Mouse (Mus musculus) limb, embryonic 12.5 days (tissue): Measurements from ENCODE around the gene Foxo6. TPM values are rescaled to one million over a fixed set of nuclear protein-coding genes. Genes with fewer than 3 reads are reported as not detected.

Source experiments
- ATAC-seq: fragments of 200-750 bp; cut with Nextera tagmentation; 2 replicates; pipeline ENCODE4 v1.8.0; 2017; ENCODE audit warnings: low read depth, moderate TSS enrichment; ENCODE audit not compliant: insufficient number of reproducible peaks, insufficient read depth, low FRiP score, low TSS enrichment
- H3K27ac ChIP-seq: fragments of 300-500 bp; sonication (generic); 2 replicates; pipeline ENCODE4 v1.5.1; 2016; ENCODE audit warnings: mild to moderate bottlenecking, moderate library complexity
- H3K27me3 ChIP-seq: fragments of 300-500 bp; sonication (generic); 2 replicates; pipeline ENCODE4 v1.6.1; 2016; ENCODE audit warnings: mild to moderate bottlenecking, moderate library complexity
- H3K36me3 ChIP-seq: fragments of 300-500 bp; sonication (generic); 2 replicates; pipeline ENCODE4 v1.6.1; 2016; ENCODE audit warnings: mild to moderate bottlenecking, moderate library complexity
- H3K4me1 ChIP-seq: fragments of 300-500 bp; sonication (generic); replicated peaks from 2 replicates; pipeline ENCODE4 v1.6.1; 2016
- H3K4me2 ChIP-seq: fragments of 300-500 bp; sonication (generic); 2 replicates; pipeline ENCODE4 v1.6.1; 2016; ENCODE audit warnings: mild to moderate bottlenecking, moderate library complexity
- H3K4me3 ChIP-seq: fragments of 300-500 bp; sonication (generic); replicated peaks from 2 replicates; pipeline ENCODE4 v1.5.1; 2016; ENCODE audit warnings: mild to moderate bottlenecking
- H3K9ac ChIP-seq: fragments of 300-500 bp; sonication (generic); replicated peaks from 2 replicates; pipeline ENCODE4 v1.6.1; 2016; ENCODE audit warnings: mild to moderate bottlenecking, moderate library complexity
- H3K9me3 ChIP-seq: fragments of 300-500 bp; sonication (generic); 2 replicates; pipeline ENCODE4 v1.6.1; 2016; ENCODE audit warnings: mild to moderate bottlenecking, moderate library complexity
- WGBS: fragments of 180-500 bp; shearing (Covaris S2); methylation state at CpG from one replicate; pipeline ENCODE4 v1.1.7; 2016; 5-methylcytosine and 5-hydroxymethylcytosine counted together
- polyA plus RNA-seq: library from polyadenylated mRNA; unstranded; fragments of >200 nt; fragmentation: Nextera tagmentation; extraction: Ambion mirVana; gene quantifications from 2 replicates; pipeline ENCODE4 v1.2.1, GENCODE M21; 2016

The Foxo6 gene
- 0.10 TPM in 1 of 2 replicates, not detected in the other for polyA plus RNA-seq

- H3K27ac ChIP-seq = no peak within 1 kb of the TSS
- H3K27me3 ChIP-seq = peaks cover 87% of the 10 kb centered on the region
- ATAC-seq = peak; percentile 82
- WGBS = under 1% methylated on average over 91 of the region's 99 CpGs
- H3K4me2 ChIP-seq = peak within 1 kb of the TSS; percentile 100
- no peaks in the 10 kb centered on the region for H3K36me3 ChIP-seq
- H3K9me3 ChIP-seq = no peaks in the 10 kb centered on the region
- H3K4me3 ChIP-seq = peak within 1 kb of the TSS; percentile 63
- H3K9ac ChIP-seq = peak within 1 kb of the TSS; percentile 60
- H3K4me1 ChIP-seq = peaks cover 23% of the 10 kb centered on the region
Measured at GRCm38 (mm10) chr4:120287290-120288111, at the start of gene Foxo6. TSS of gene Foxo6 (minus strand) at chr4:120287349.

GRCm38 (mm10) chr4:120334316-120334715 is 47.2 kb upstream of the Foxo6 start:
- Histone ChIP-seq H3K36me3 (no peaks in the 10 kb centered on the region), H3K4me3 (no peak overlapping the region), H3K4me1 (no peaks in the 10 kb centered on the region), H3K27ac (no peak overlapping the region), H3K9ac (no peak overlapping the region), H3K9me3 (no peaks in the 10 kb centered on the region), H3K27me3 (peaks cover 3% of the 10 kb centered on the region), H3K4me2 (no peak overlapping the region)
- ATAC-seq = no peak
- WGBS = 92% methylated on average over 4 of the region's 4 CpGs

GRCm38 (mm10) chr4:120332934-120333421 is 45.8 kb upstream of the Foxo6 start:
- no peak overlapping the region for H3K27ac ChIP-seq
- no peaks in the 10 kb centered on the region for H3K4me1 ChIP-seq
- no peaks in the 10 kb centered on the region for H3K36me3 ChIP-seq
- H3K9me3 ChIP-seq = no peaks in the 10 kb centered on the region
- ATAC-seq = no peak
- H3K9ac ChIP-seq = no peak overlapping the region
- H3K27me3 ChIP-seq = peaks cover 3% of the 10 kb centered on the region
- no peak overlapping the region for H3K4me3 ChIP-seq
- WGBS = 37% methylated on average over 11 of the region's 11 CpGs
- H3K4me2 ChIP-seq = no peak overlapping the region

- Histone ChIP-seq H3K36me3 (no peaks in the 10 kb centered on the region), H3K9me3 (no peaks in the 10 kb centered on the region), H3K27me3 (peaks cover 3% of the 10 kb centered on the region), H3K4me2 (no peak overlapping the region), H3K4me3 (no peak overlapping the region), H3K27ac (no peak overlapping the region), H3K4me1 (no peaks in the 10 kb centered on the region), H3K9ac (no peak overlapping the region)
- no peak for ATAC-seq
- 64% methylated on average over 7 of the region's 7 CpGs for WGBS
Measured at GRCm38 (mm10) chr4:120332405-120332933, 45.3 kb upstream of the Foxo6 start.

- Histone ChIP-seq H3K4me2 (no peak overlapping the region), H3K36me3 (no peaks in the 10 kb centered on the region), H3K4me3 (no peak overlapping the region), H3K9ac (no peak overlapping the region), H3K9me3 (no peaks in the 10 kb centered on the region), H3K27me3 (peaks cover 3% of the 10 kb centered on the region), H3K27ac (no peak overlapping the region), H3K4me1 (no peaks in the 10 kb centered on the region)
- no peak for ATAC-seq
- WGBS = 87% methylated on average over 7 of the region's 7 CpGs
Measured at GRCm38 (mm10) chr4:120331992-120332391, 44.8 kb upstream of the Foxo6 start.

DNA sequence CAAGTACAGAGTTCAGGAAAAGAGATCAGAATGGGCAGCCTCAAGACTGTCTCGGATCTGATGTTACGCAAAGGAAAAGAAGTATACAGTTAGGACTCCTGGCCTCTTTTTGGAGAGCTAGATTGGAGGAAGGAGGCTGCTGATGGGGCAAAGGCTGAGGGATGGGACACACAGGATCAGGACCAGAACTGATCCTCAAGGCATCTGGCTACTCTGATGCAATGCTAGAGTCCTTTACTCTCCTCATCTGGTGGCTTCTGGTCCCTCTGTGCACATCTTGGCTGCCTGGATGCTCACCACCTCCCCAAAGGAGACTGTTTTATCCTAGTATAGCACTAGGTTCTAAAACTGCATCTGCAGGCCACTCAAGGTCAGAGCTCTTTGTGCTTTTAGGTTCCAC is 44.4 kb upstream of the Foxo6 start:
- H3K36me3 ChIP-seq = no peaks in the 10 kb centered on the region
- no peak overlapping the region for H3K4me3 ChIP-seq
- no peaks in the 10 kb centered on the region for H3K9me3 ChIP-seq
- no peak overlapping the region for H3K27ac ChIP-seq
- H3K27me3 ChIP-seq = peaks cover 3% of the 10 kb centered on the region; the same call in 1 of the 2 replicates
- no peaks in the 10 kb centered on the region for H3K4me1 ChIP-seq
- no peak overlapping the region for H3K9ac ChIP-seq
- WGBS = 96% methylated on average over 2 of the region's 2 CpGs
- ATAC-seq = no peak
- no peak overlapping the region for H3K4me2 ChIP-seq

DNA sequence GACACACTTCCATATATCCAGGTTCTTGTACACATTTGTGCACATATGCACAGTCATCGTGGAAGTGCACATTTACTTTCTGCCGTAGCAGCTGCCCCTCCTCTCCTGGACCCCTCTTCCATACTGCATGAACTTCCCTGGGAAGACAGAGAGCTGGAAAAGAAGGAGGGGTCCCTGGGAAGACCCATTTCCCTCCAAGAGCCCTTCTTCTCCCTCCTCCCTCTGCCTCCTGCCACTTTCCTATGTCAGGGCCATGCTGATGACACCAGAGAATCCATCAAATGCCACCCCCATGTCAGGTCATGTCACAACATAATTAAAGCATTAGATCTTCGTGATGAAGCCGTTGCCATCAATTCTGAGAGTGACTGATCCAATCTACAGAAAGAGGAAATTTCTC is 38.6 kb upstream of the Foxo6 start:
- no peak overlapping the region for H3K4me2 ChIP-seq
- H3K27ac ChIP-seq = no peak overlapping the region
- peaks cover 5% of the 10 kb centered on the region; the same call in 1 of the 2 replicates for H3K27me3 ChIP-seq
- WGBS = 78% methylated on average over 4 of the region's 4 CpGs
- H3K36me3 ChIP-seq = no peaks in the 10 kb centered on the region
- no peaks in the 10 kb centered on the region for H3K9me3 ChIP-seq
- H3K4me3 ChIP-seq = no peak overlapping the region
- no peak overlapping the region for H3K9ac ChIP-seq
- ATAC-seq = no peak
- H3K4me1 ChIP-seq = no peaks in the 10 kb centered on the region

GRCm38 (mm10) chr4:120325051-120325450 is 37.9 kb upstream of the Foxo6 start:
- H3K4me1 ChIP-seq = no peaks in the 10 kb centered on the region
- WGBS = 84% methylated on average over 6 of the region's 6 CpGs
- ATAC-seq = no peak

DNA sequence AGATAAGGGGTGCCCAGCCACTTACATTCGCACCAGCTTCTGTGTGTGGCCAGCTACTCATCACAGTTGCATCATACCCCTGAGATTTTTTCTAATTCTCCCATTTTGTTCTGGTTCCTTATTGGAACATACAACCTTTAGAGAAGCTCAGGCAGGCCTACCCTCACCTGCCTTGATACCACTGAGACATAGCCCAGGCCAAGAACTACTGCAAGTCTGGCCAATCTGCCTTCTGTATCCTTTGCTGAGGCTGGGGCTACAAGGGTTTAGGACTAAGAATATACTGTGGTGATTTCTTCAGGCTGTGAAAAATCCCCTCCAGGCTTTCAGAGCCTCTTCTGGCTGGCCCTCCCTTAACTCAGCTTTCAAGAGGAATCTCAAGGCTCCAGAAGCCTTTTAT is 36.7 kb upstream of the Foxo6 start:
- no peak for ATAC-seq
- Histone ChIP-seq H3K9ac (no peak overlapping the region), H3K4me3 (no peak overlapping the region), H3K36me3 (no peaks in the 10 kb centered on the region), H3K27ac (no peak overlapping the region), H3K9me3 (no peaks in the 10 kb centered on the region), H3K4me1 (no peaks in the 10 kb centered on the region), H3K4me2 (no peak overlapping the region), H3K27me3 (peaks cover 5% of the 10 kb centered on the region; the same call in 1 of the 2 replicates)
- 90% methylated on average over 1 of the region's 1 CpGs for WGBS

More at GRCm38 (mm10) chr4:120325051-120325450, 37.9 kb upstream of the Foxo6 start:
- Histone ChIP-seq H3K9me3 (no peaks in the 10 kb centered on the region), H3K27ac (no peak overlapping the region), H3K27me3 (peaks cover 5% of the 10 kb centered on the region; the same call in 1 of the 2 replicates), H3K4me2 (no peak overlapping the region), H3K36me3 (no peaks in the 10 kb centered on the region), H3K9ac (no peak overlapping the region), H3K4me3 (no peak overlapping the region)

DNA sequence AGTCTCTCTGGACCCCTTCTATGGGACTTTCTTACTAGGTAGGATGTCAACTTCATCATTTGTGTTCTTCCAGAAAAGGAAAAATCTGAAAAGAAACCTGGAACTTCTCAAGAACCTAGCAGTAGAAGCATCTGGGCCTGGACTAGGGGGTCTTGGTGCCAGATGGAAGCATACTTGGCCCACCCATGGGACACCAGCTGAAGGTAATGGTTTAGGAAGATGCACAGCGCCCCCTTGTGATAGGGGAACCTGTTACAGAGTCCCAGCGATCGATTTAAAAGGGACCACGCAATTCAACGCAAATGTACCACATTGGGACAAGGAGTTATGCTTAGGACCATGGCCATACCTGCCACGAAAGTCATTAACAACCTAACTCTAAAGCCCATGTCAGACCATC is 36.0 kb upstream of the Foxo6 start:
- Histone ChIP-seq H3K27ac (no peak overlapping the region), H3K4me3 (no peak overlapping the region), H3K9me3 (no peaks in the 10 kb centered on the region), H3K36me3 (no peaks in the 10 kb centered on the region), H3K9ac (no peak overlapping the region), H3K4me1 (no peaks in the 10 kb centered on the region), H3K27me3 (peaks cover 5% of the 10 kb centered on the region; the same call in 1 of the 2 replicates), H3K4me2 (no peak overlapping the region)
- WGBS = 35% methylated on average over 6 of the region's 6 CpGs
- no peak for ATAC-seq

GRCm38 (mm10) chr4:120317541-120317940 is 30.4 kb upstream of the Foxo6 start:
- H3K36me3 ChIP-seq = no peaks in the 10 kb centered on the region
- no peak overlapping the region for H3K4me3 ChIP-seq
- H3K9ac ChIP-seq = no peak overlapping the region
- no peak overlapping the region for H3K27ac ChIP-seq
- no peaks in the 10 kb centered on the region for H3K4me1 ChIP-seq
- H3K9me3 ChIP-seq = no peaks in the 10 kb centered on the region
- peaks cover 14% of the 10 kb centered on the region; the same call in 1 of the 2 replicates for H3K27me3 ChIP-seq
- no peak overlapping the region for H3K4me2 ChIP-seq
- 51% methylated on average over 2 of the region's 2 CpGs for WGBS
- no peak for ATAC-seq
